Mouse (Mus musculus): ENCODE measurements around the gene Brd9.
"Not testable (repeated sequence)": the region's sequence is repeated elsewhere in the genome, so short reads cannot be mapped to it uniquely, and the experiment has no call there.

- TF ChIP-seq CTCF (IDR thresholded peaks at IDR 0.05; ENCODE audit: control insufficient read depth, insufficient read depth, insufficient replicate concordance, low read depth, low read length); POLR2A (IDR thresholded peaks at IDR 0.05; ENCODE audit: control insufficient read depth, low read depth, low read length): not testable (repeated sequence)
Observed at GRCm38 (mm10) chr13:74008216-74008615, 70.6 kb downstream of the Brd9 start.

Data from testis, adult 2 months (tissue).